Mouse (Mus musculus) kidney, adult 18-20 months (tissue): ENCODE data around the gene Mapk8ip3.

ENCODE experiments used
- DNase-seq: peaks from one replicate; pipeline ENCODE4 v3.0.0; 2021

The Mapk8ip3 gene

GRCm38 (mm10) chr17:24900014-24900413 is 36.8 kb downstream of the Mapk8ip3 start:
- DNase-seq, result no peak

- DNase-seq, result no peak
Observed at GRCm38 (mm10) chr17:24899153-24899552, 37.6 kb downstream of the Mapk8ip3 start.

- DNase-seq, result no peak
Observed at GRCm38 (mm10) chr17:24898041-24898854, 38.5 kb downstream of the Mapk8ip3 start.

GRCm38 (mm10) chr17:24897600-24897999 is 39.2 kb downstream of the Mapk8ip3 start:
- DNase-seq, result no peak

- DNase-seq, result no peak
Observed at GRCm38 (mm10) chr17:24896993-24897269, 39.8 kb downstream of the Mapk8ip3 start.

- DNase-seq, result peak; percentile 84
Observed at GRCm38 (mm10) chr17:24896241-24896992, 40.4 kb downstream of the Mapk8ip3 start, which contains the start of gene Nme3. Gene Nme3, plus strand, starts transcription at chr17:24896500.

- DNase-seq, result no peak
Observed at GRCm38 (mm10) chr17:24895571-24896240, 41.1 kb downstream of the Mapk8ip3 start.

- peak; percentile 87 for DNase-seq
Observed at GRCm38 (mm10) chr17:24894995-24895547, 41.7 kb downstream of the Mapk8ip3 start, which contains the start of the genes Eme2 and Mrps34. Gene Eme2, minus strand, starts transcription at chr17:24895087. Gene Mrps34, plus strand, starts transcription at chr17:24895116.

- DNase-seq, result no peak
Observed at GRCm38 (mm10) chr17:24894061-24894994, 42.4 kb downstream of the Mapk8ip3 start.

- no peak for DNase-seq
Observed at GRCm38 (mm10) chr17:24893276-24893675, 43.5 kb downstream of the Mapk8ip3 start.

- DNase-seq, result no peak
Observed at GRCm38 (mm10) chr17:24892785-24893184, 44.0 kb downstream of the Mapk8ip3 start.

GRCm38 (mm10) chr17:24891321-24891720 is 45.5 kb downstream of the Mapk8ip3 start:
- no peak for DNase-seq

GRCm38 (mm10) chr17:24890151-24891092 is 46.4 kb downstream of the Mapk8ip3 start:
- DNase-seq, result no peak

- DNase-seq, result no peak
Observed at GRCm38 (mm10) chr17:24888862-24889261, 47.9 kb downstream of the Mapk8ip3 start.

GRCm38 (mm10) chr17:24887291-24888080 is 49.3 kb downstream of the Mapk8ip3 start:
- no peak for DNase-seq

- no peak for DNase-seq
Observed at GRCm38 (mm10) chr17:24886932-24887271, 49.9 kb downstream of the Mapk8ip3 start.

GRCm38 (mm10) chr17:24886134-24886931 is 50.4 kb downstream of the Mapk8ip3 start, which contains the start of the genes Nubp2 and Spsb3:
Gene Nubp2, minus strand, starts transcription at chr17:24886349.
Gene Spsb3, plus strand, starts transcription at chr17:24886643.
- DNase-seq, result peak; percentile 97

GRCm38 (mm10) chr17:24885356-24886133 is 51.2 kb downstream of the Mapk8ip3 start:
- no peak for DNase-seq
